Mouse (Mus musculus) heart, embryonic 11.5 days (tissue): ENCODE results near the gene Prox1. TPM values are rescaled to one million over a fixed set of nuclear protein-coding genes. Genes with fewer than 3 reads are reported as not detected.

Source experiments
- ATAC-seq: fragments of 200-750 bp; cut with Nextera tagmentation; replicated peaks from 2 replicates; pipeline ENCODE4 v1.8.0; 2017; ENCODE audit warnings: moderate library complexity; ENCODE audit not compliant: insufficient number of reproducible peaks, low FRiP score, low TSS enrichment
- H3K27ac ChIP-seq: fragments of 300-500 bp; sonication (generic); 2 replicates; pipeline ENCODE4 v1.5.1; 2014; ENCODE audit warnings: mild to moderate bottlenecking, low read depth, low read length
- H3K27me3 ChIP-seq: fragments of 300-500 bp; sonication (generic); 2 replicates; pipeline ENCODE4 v1.6.1; 2014; ENCODE audit warnings: mild to moderate bottlenecking, low read length, mixed read lengths; ENCODE audit not compliant: control insufficient read depth, insufficient read depth
- H3K36me3 ChIP-seq: fragments of 300-500 bp; sonication (generic); 2 replicates; pipeline ENCODE4 v1.6.1; 2014; ENCODE audit warnings: mild to moderate bottlenecking, low read length, moderate library complexity, mixed read lengths; ENCODE audit not compliant: control insufficient read depth, insufficient read depth
- H3K4me1 ChIP-seq: fragments of 300-500 bp; sonication (generic); 2 replicates; pipeline ENCODE4 v1.6.1; 2014; ENCODE audit warnings: low read length; ENCODE audit not compliant: control insufficient read depth, insufficient read depth
- H3K4me2 ChIP-seq: fragments of 300-500 bp; sonication (generic); 2 replicates; pipeline ENCODE4 v1.6.1; 2014; ENCODE audit warnings: mild to moderate bottlenecking, moderate library complexity
- H3K4me3 ChIP-seq: fragments of 300-500 bp; sonication (generic); 2 replicates; pipeline ENCODE4 v1.5.1; 2014; ENCODE audit warnings: low read depth, low read length
- H3K9ac ChIP-seq: fragments of 300-500 bp; sonication (generic); 2 replicates; pipeline ENCODE4 v1.6.1; 2014; ENCODE audit warnings: mild to moderate bottlenecking, low read depth, low read length, moderate library complexity
- H3K9me3 ChIP-seq: fragments of 300-500 bp; sonication (generic); replicated peaks from 2 replicates; pipeline ENCODE4 v1.6.1; 2016; ENCODE audit warnings: low read length; ENCODE audit not compliant: control insufficient read depth
- WGBS: fragments of 180-500 bp; shearing (Covaris S2); extraction: QIAGEN DNeasy Blood & Tissue Kit; methylation state at CpG from one replicate; pipeline ENCODE4 v1.1.7; 2014; ENCODE audit not compliant: insufficient replicate concordance; 5-methylcytosine and 5-hydroxymethylcytosine counted together
- polyA plus RNA-seq: library from polyadenylated mRNA; unstranded; fragments of >200 nt; fragmentation: Nextera tagmentation; extraction: Ambion mirVana; gene quantifications from 2 replicates; pipeline ENCODE4 v1.2.1, GENCODE M21; 2014

The Prox1 gene
- polyA plus RNA-seq, 1 experiment from 2014 or later = 12.6 TPM

- Histone ChIP-seq H3K27me3 (no peaks in the 10 kb centered on the region), H3K4me2 (no peak overlapping the region), H3K4me3 (no peak overlapping the region), H3K36me3 (no peaks in the 10 kb centered on the region; the same call in 1 of the 2 replicates), H3K9me3 (no peaks in the 10 kb centered on the region), H3K4me1 (peaks cover 44% of the 10 kb centered on the region), H3K9ac (no peak overlapping the region), H3K27ac (peak overlapping the region; percentile 88)
- no peak for ATAC-seq
Measured at GRCm38 (mm10) chr1:190144416-190144815, 26.1 kb downstream of the Prox1 start.

GRCm38 (mm10) chr1:190143593-190143992, 26.9 kb downstream of the Prox1 start:
- Histone ChIP-seq H3K4me2 (0 out of 2 replicates have a peak overlapping the region, but pooled peaks have one; percentile 1), H3K36me3 (no peaks in the 10 kb centered on the region; the same call in 1 of the 2 replicates), H3K27me3 (no peaks in the 10 kb centered on the region), H3K9me3 (no peaks in the 10 kb centered on the region), H3K4me3 (no peak overlapping the region), H3K27ac (peak overlapping the region; percentile 88), H3K4me1 (peaks cover 39% of the 10 kb centered on the region), H3K9ac (no peak overlapping the region)
- WGBS = 36% methylated on average over 9 of the region's 9 CpGs
- 0 out of 2 replicates have a peak, but pooled peaks have one; percentile 49 for ATAC-seq

GRCm38 (mm10) chr1:190142584-190142983, 27.9 kb downstream of the Prox1 start:
- 16% methylated on average over 4 of the region's 4 CpGs for WGBS
- H3K9ac ChIP-seq = no peak overlapping the region
- no peaks in the 10 kb centered on the region for H3K27me3 ChIP-seq
- H3K36me3 ChIP-seq = no peaks in the 10 kb centered on the region; the same call in none of the 2 replicates
- H3K27ac ChIP-seq = peak overlapping the region; percentile 88; the same call in 1 of the 2 replicates
- H3K9me3 ChIP-seq = no peaks in the 10 kb centered on the region
- peaks cover 33% of the 10 kb centered on the region for H3K4me1 ChIP-seq
- H3K4me2 ChIP-seq = no peak overlapping the region
- ATAC-seq = no peak
- no peak overlapping the region for H3K4me3 ChIP-seq

- 62% methylated on average over 6 of the region's 6 CpGs for WGBS
- no peak overlapping the region for H3K9ac ChIP-seq
Measured at GRCm38 (mm10) chr1:190140519-190140918, 30.0 kb downstream of the Prox1 start.

GRCm38 (mm10) chr1:190139711-190140405, 30.7 kb downstream of the Prox1 start:
- no peaks in the 10 kb centered on the region for H3K9me3 ChIP-seq
- H3K9ac ChIP-seq = no peak overlapping the region
- H3K27me3 ChIP-seq = no peaks in the 10 kb centered on the region
- no peak overlapping the region for H3K4me2 ChIP-seq
- H3K4me3 ChIP-seq = no peak overlapping the region
- H3K36me3 ChIP-seq = no peaks in the 10 kb centered on the region; the same call in 1 of the 2 replicates
- peaks cover 31% of the 10 kb centered on the region for H3K4me1 ChIP-seq
- no peak for ATAC-seq
- H3K27ac ChIP-seq = no peak overlapping the region
- 78% methylated on average over 13 of the region's 13 CpGs for WGBS

More at GRCm38 (mm10) chr1:190140519-190140918, 30.0 kb downstream of the Prox1 start:
- ATAC-seq = no peak
- Histone ChIP-seq H3K27ac (no peak overlapping the region), H3K4me2 (no peak overlapping the region), H3K4me3 (no peak overlapping the region), H3K27me3 (no peaks in the 10 kb centered on the region), H3K4me1 (peaks cover 33% of the 10 kb centered on the region), H3K36me3 (no peaks in the 10 kb centered on the region; the same call in 1 of the 2 replicates), H3K9me3 (no peaks in the 10 kb centered on the region)

GRCm38 (mm10) chr1:190137943-190138342, 32.6 kb downstream of the Prox1 start:
- no peak for ATAC-seq
- Histone ChIP-seq H3K9ac (no peak overlapping the region), H3K4me2 (no peak overlapping the region), H3K9me3 (no peaks in the 10 kb centered on the region), H3K27me3 (no peaks in the 10 kb centered on the region), H3K27ac (no peak overlapping the region), H3K4me3 (no peak overlapping the region), H3K4me1 (peaks cover 15% of the 10 kb centered on the region), H3K36me3 (no peaks in the 10 kb centered on the region; the same call in 1 of the 2 replicates)
- 91% methylated on average over 10 of the region's 10 CpGs for WGBS

GRCm38 (mm10) chr1:190132897-190133296, 37.6 kb downstream of the Prox1 start:
- no peak overlapping the region for H3K4me3 ChIP-seq
- no peaks in the 10 kb centered on the region for H3K36me3 ChIP-seq
- no peaks in the 10 kb centered on the region for H3K9me3 ChIP-seq
- no peak overlapping the region for H3K4me2 ChIP-seq
- no peaks in the 10 kb centered on the region for H3K27me3 ChIP-seq
- 62% methylated on average over 4 of the region's 4 CpGs for WGBS
- peaks cover 22% of the 10 kb centered on the region for H3K4me1 ChIP-seq
- no peak for ATAC-seq
- H3K27ac ChIP-seq = no peak overlapping the region
- no peak overlapping the region for H3K9ac ChIP-seq

- Histone ChIP-seq H3K27ac (no peak overlapping the region), H3K9ac (no peak overlapping the region), H3K36me3 (no peaks in the 10 kb centered on the region), H3K27me3 (no peaks in the 10 kb centered on the region), H3K4me3 (no peak overlapping the region), H3K4me1 (peaks cover 34% of the 10 kb centered on the region), H3K9me3 (no peaks in the 10 kb centered on the region), H3K4me2 (no peak overlapping the region)
- ATAC-seq = no peak
- whole genome bisulfite sequencing = 64% methylated on average over 4 of the region's 4 CpGs
Measured at GRCm38 (mm10) chr1:190130888-190131287, 39.6 kb downstream of the Prox1 start.

- Histone ChIP-seq H3K4me1 (peaks cover 34% of the 10 kb centered on the region), H3K9me3 (no peaks in the 10 kb centered on the region), H3K36me3 (no peaks in the 10 kb centered on the region), H3K9ac (no peak overlapping the region), H3K4me3 (no peak overlapping the region), H3K27me3 (no peaks in the 10 kb centered on the region), H3K4me2 (no peak overlapping the region), H3K27ac (peak overlapping the region; percentile 90; the same call in 1 of the 2 replicates)
- 46% methylated on average over 7 of the region's 7 CpGs for WGBS
- ATAC-seq = no peak
Measured at GRCm38 (mm10) chr1:190129553-190129952, 41.0 kb downstream of the Prox1 start.
